Mouse (Mus musculus) hindbrain, postnatal 0 days (tissue): ENCODE data around the gene Ace3. TPM values are rescaled to one million over a fixed set of nuclear protein-coding genes. Genes with fewer than 3 reads are reported as not detected.
A peak's percentile ranks its signal among the peaks of the same experiment; 100 is the strongest.

ENCODE experiments used
- ATAC-seq: fragments of 200-750 bp; cut with Nextera tagmentation; 2 replicates; pipeline ENCODE4 v1.8.0; 2017; ENCODE audit warnings: mild to moderate bottlenecking, moderate TSS enrichment, moderate library complexity
- DNase-seq: peaks from one replicate; pipeline ENCODE4 v3.0.0-alpha.2; 2015; ENCODE audit warnings: low spot score
- H3K27ac ChIP-seq: fragments of 300-500 bp; sonication (generic); 2 replicates; pipeline ENCODE4 v1.5.1; 2014; ENCODE audit warnings: mild to moderate bottlenecking
- H3K27me3 ChIP-seq: fragments of 300-500 bp; sonication (generic); 2 replicates; pipeline ENCODE4 v1.6.1; 2014; ENCODE audit warnings: low read length, mixed read lengths; ENCODE audit not compliant: insufficient read depth
- H3K36me3 ChIP-seq: fragments of 300-500 bp; sonication (generic); 2 replicates; pipeline ENCODE4 v1.6.1; 2014; ENCODE audit warnings: low read length, mixed read lengths; ENCODE audit not compliant: insufficient read depth
- H3K4me1 ChIP-seq: fragments of 300-500 bp; sonication (generic); 2 replicates; pipeline ENCODE4 v1.6.1; 2014; ENCODE audit warnings: antibody characterized with exemption, low read length, mixed read lengths; ENCODE audit not compliant: insufficient read depth
- H3K4me2 ChIP-seq: fragments of 300-500 bp; sonication (generic); 2 replicates; pipeline ENCODE4 v1.6.1; 2014; ENCODE audit warnings: low read depth, mild to moderate bottlenecking, low read length, moderate library complexity, mixed read lengths
- H3K4me3 ChIP-seq: fragments of 300-500 bp; sonication (generic); 2 replicates; pipeline ENCODE4 v1.5.1; 2014; ENCODE audit warnings: low read length
- H3K9ac ChIP-seq: fragments of 300-500 bp; sonication (generic); replicated peaks from 2 replicates; pipeline ENCODE4 v1.6.1; 2014; ENCODE audit warnings: mild to moderate bottlenecking, low read length, moderate library complexity, mixed read lengths
- H3K9me3 ChIP-seq: fragments of 300-500 bp; sonication (generic); 2 replicates; pipeline ENCODE4 v1.6.1; 2016; ENCODE audit warnings: low read length, mixed read lengths
- CTCF ChIP-seq: IDR thresholded peaks from 2 replicates; pipeline ENCODE4 v1.5.1; 2016; ENCODE audit warnings: antibody characterized with exemption, control low read depth, low read depth
- WGBS: fragments of 180-500 bp; shearing (Covaris S2); extraction: QIAGEN DNeasy Blood & Tissue Kit; methylation state at CpG from one replicate; pipeline ENCODE4 v1.1.7; 2014; 5-methylcytosine and 5-hydroxymethylcytosine counted together
- polyA plus RNA-seq: library from polyadenylated mRNA; unstranded; fragments of >200 nt; fragmentation: Nextera tagmentation; extraction: Ambion mirVana; gene quantifications from 2 replicates; pipeline ENCODE4 v1.2.1, GENCODE M21; 2015
- total RNA-seq: library from RNA; depleted of rRNA; stranded (reverse); fragments of >200 nt; gene quantifications from 2 replicates; pipeline ENCODE4 v1.2.3, GENCODE M21; 2014

The Ace3 gene
- total and polyA plus RNA-seq, 2 experiments from 2014 or later = not detected

GRCm38 (mm10) chr11:105952911-105953386 lies 41.5 kb upstream of the Ace3 start, which contains the start of gene Cyb561:
Cyb561 (minus strand) TSS chr11:105953336.
- no peak within 1 kb of the TSS for H3K4me3 ChIP-seq

GRCm38 (mm10) chr11:105953402-105953801 lies 41.1 kb upstream of the Ace3 start:
- no peaks in the 10 kb centered on the region for H3K9me3 ChIP-seq
- H3K9ac ChIP-seq = no peak overlapping the region
- H3K4me2 ChIP-seq = no peak overlapping the region
- H3K4me1 ChIP-seq = no peaks in the 10 kb centered on the region
- no peak for DNase-seq
- ATAC-seq = no peak
- H3K36me3 ChIP-seq = no peaks in the 10 kb centered on the region
- H3K27me3 ChIP-seq = no peaks in the 10 kb centered on the region
- no peak for TF ChIP-seq CTCF
- H3K4me3 ChIP-seq = no peak overlapping the region
- H3K27ac ChIP-seq = no peak overlapping the region
- WGBS = 74% methylated on average over 6 of the region's 6 CpGs

More at GRCm38 (mm10) chr11:105952911-105953386, 41.5 kb upstream of the Ace3 start, which contains the start of gene Cyb561:
- WGBS = 84% methylated on average over 12 of the region's 12 CpGs
- Histone ChIP-seq H3K9me3 (no peaks in the 10 kb centered on the region), H3K36me3 (no peaks in the 10 kb centered on the region), H3K27ac (no peak within 1 kb of the TSS), H3K4me1 (no peaks in the 10 kb centered on the region), H3K27me3 (no peaks in the 10 kb centered on the region), H3K9ac (no peak within 1 kb of the TSS), H3K4me2 (no peak within 1 kb of the TSS)
- no peak for TF ChIP-seq CTCF
- DNase-seq = no peak
- no peak for ATAC-seq

- Histone ChIP-seq H3K4me3 (no peak overlapping the region), H3K9ac (no peak overlapping the region), H3K27me3 (no peaks in the 10 kb centered on the region), H3K4me2 (no peak overlapping the region), H3K27ac (no peak overlapping the region), H3K4me1 (no peaks in the 10 kb centered on the region), H3K9me3 (no peaks in the 10 kb centered on the region), H3K36me3 (no peaks in the 10 kb centered on the region)
- no peak for TF ChIP-seq CTCF
- no peak for ATAC-seq
- DNase-seq = no peak
- 84% methylated on average over 28 of the region's 28 CpGs for WGBS
Measured at GRCm38 (mm10) chr11:105955815-105956430, 38.6 kb upstream of the Ace3 start.

GRCm38 (mm10) chr11:105957501-105957900 lies 37.0 kb upstream of the Ace3 start:
- ATAC-seq (no peak), DNase-seq (no peak)
- H3K9me3 ChIP-seq = no peaks in the 10 kb centered on the region
- H3K4me2 ChIP-seq = no peak overlapping the region
- no peak for TF ChIP-seq CTCF
- no peak overlapping the region for H3K9ac ChIP-seq
- no peaks in the 10 kb centered on the region for H3K36me3 ChIP-seq
- no peak overlapping the region for H3K4me3 ChIP-seq
- no peaks in the 10 kb centered on the region for H3K4me1 ChIP-seq
- H3K27ac ChIP-seq = no peak overlapping the region
- H3K27me3 ChIP-seq = no peaks in the 10 kb centered on the region
- WGBS = 46% methylated on average over 6 of the region's 6 CpGs

GRCm38 (mm10) chr11:105958566-105958965 lies 35.9 kb upstream of the Ace3 start:
- DNase-seq = no peak
- Histone ChIP-seq H3K27ac (peak overlapping the region; percentile 41; the same call in 1 of the 2 replicates), H3K9me3 (no peaks in the 10 kb centered on the region), H3K4me1 (no peaks in the 10 kb centered on the region), H3K9ac (no peak overlapping the region), H3K36me3 (no peaks in the 10 kb centered on the region), H3K4me2 (no peak overlapping the region), H3K4me3 (no peak overlapping the region), H3K27me3 (no peaks in the 10 kb centered on the region)
- no peak for TF ChIP-seq CTCF
- ATAC-seq = no peak
- WGBS = 29% methylated on average over 1 of the region's 1 CpGs

- Histone ChIP-seq H3K36me3 (no peaks in the 10 kb centered on the region), H3K4me2 (no peak overlapping the region), H3K27ac (peak overlapping the region; percentile 41; the same call in 1 of the 2 replicates), H3K4me3 (no peak overlapping the region), H3K27me3 (no peaks in the 10 kb centered on the region), H3K9me3 (no peaks in the 10 kb centered on the region), H3K9ac (no peak overlapping the region), H3K4me1 (no peaks in the 10 kb centered on the region)
- peak; percentile 82 for ATAC-seq
- peak; percentile 75 for DNase-seq
- TF ChIP-seq CTCF = no peak
- WGBS = 28% methylated on average over 17 of the region's 17 CpGs
Measured at GRCm38 (mm10) chr11:105959355-105959754, 35.1 kb upstream of the Ace3 start.

GRCm38 (mm10) chr11:105964691-105965090 lies 29.8 kb upstream of the Ace3 start:
- 71% methylated on average over 5 of the region's 5 CpGs for WGBS
- peak; percentile 33; the same call in 1 of the 2 replicates for TF ChIP-seq CTCF
- no peaks in the 10 kb centered on the region for H3K27me3 ChIP-seq
- DNase-seq = no peak
- no peaks in the 10 kb centered on the region for H3K9me3 ChIP-seq
- no peak overlapping the region for H3K4me2 ChIP-seq
- no peak overlapping the region for H3K4me3 ChIP-seq
- H3K27ac ChIP-seq = no peak overlapping the region
- H3K9ac ChIP-seq = no peak overlapping the region
- no peaks in the 10 kb centered on the region for H3K36me3 ChIP-seq
- ATAC-seq = no peak
- H3K4me1 ChIP-seq = 0 out of 2 replicates have a peak, but pooled peaks cover 8% of the 10 kb centered on the region
